Mouse (Mus musculus): Measurements from ENCODE around the gene Trip4. TPM values are rescaled to one million over a fixed set of nuclear protein-coding genes. Genes with fewer than 3 reads are reported as not detected.
A peak's percentile ranks its signal among the peaks of the same experiment; 100 is the strongest.

The Trip4 gene
- polyA plus RNA-seq, 1 experiment, result 3.0 TPM

- Histone ChIP-seq H3K4me3 (ENCODE audit: extremely low read depth, insufficient read depth, insufficient read length) (no peak overlapping the region), H3K27me3 (ENCODE audit: control insufficient read depth, insufficient read depth, low read length) (peaks cover 4% of the 10 kb centered on the region), H3K27ac (ENCODE audit: insufficient read depth, low read length) (no peak overlapping the region), H3K4me1 (ENCODE audit: control insufficient read depth, insufficient read depth, insufficient read length) (no peaks in the 10 kb centered on the region), H3K36me3 (ENCODE audit: control insufficient read depth, insufficient read depth, low read length) (peaks cover 3% of the 10 kb centered on the region)
- no peak for DNase-seq (ENCODE audit: low read depth in 1 of 2, low spot score in 2 of 2)
- WGBS, result 64% methylated on average over 3 of the region's 3 CpGs
- TF ChIP-seq CTCF (IDR thresholded peaks at IDR 0.05; ENCODE audit: extremely low read depth, insufficient read depth, insufficient read length, insufficient replicate concordance), result no peak
- TF ChIP-seq POLR2A (IDR thresholded peaks at IDR 0.05; ENCODE audit: low read depth, low read length), result no peak
These were observed 80.1 kb downstream of the Trip4 start for GRCm38 (mm10) chr9:65828511-65828910.

GRCm38 (mm10) chr9:65828016-65828403 is 80.6 kb downstream of the Trip4 start:
- Histone ChIP-seq H3K4me1 (ENCODE audit: control insufficient read depth, insufficient read depth, insufficient read length) (no peaks in the 10 kb centered on the region), H3K27me3 (ENCODE audit: control insufficient read depth, insufficient read depth, low read length) (peaks cover 4% of the 10 kb centered on the region), H3K36me3 (ENCODE audit: control insufficient read depth, insufficient read depth, low read length) (peaks cover 3% of the 10 kb centered on the region), H3K4me3 (ENCODE audit: extremely low read depth, insufficient read depth, insufficient read length) (peak overlapping the region; percentile 82), H3K27ac (ENCODE audit: insufficient read depth, low read length) (no peak overlapping the region)
- TF ChIP-seq POLR2A (IDR thresholded peaks at IDR 0.05; ENCODE audit: low read depth, low read length) (no peak), CTCF (IDR thresholded peaks at IDR 0.05; ENCODE audit: extremely low read depth, insufficient read depth, insufficient read length, insufficient replicate concordance) (no peak)
- WGBS, result 12% methylated on average over 13 of the region's 13 CpGs
- DNase-seq (ENCODE audit: low read depth in 1 of 2, low spot score in 2 of 2), result no peak

GRCm38 (mm10) chr9:65827344-65828015 is 81.1 kb downstream of the Trip4 start, which contains the start of gene Zfp609:
TSS of gene Zfp609 (minus strand) at chr9:65827564.
- peak within 1 kb of the TSS; percentile 82 for H3K4me3 ChIP-seq (ENCODE audit: extremely low read depth, insufficient read depth, insufficient read length)
- peaks cover 4% of the 10 kb centered on the region for H3K27me3 ChIP-seq (ENCODE audit: control insufficient read depth, insufficient read depth, low read length)
- no peak for TF ChIP-seq POLR2A (IDR thresholded peaks at IDR 0.05; ENCODE audit: low read depth, low read length)
- TF ChIP-seq CTCF (IDR thresholded peaks at IDR 0.05; ENCODE audit: extremely low read depth, insufficient read depth, insufficient read length, insufficient replicate concordance), result no peak
- under 1% methylated on average over 48 of the region's 76 CpGs for WGBS
- peak; percentile 58 to 74 for DNase-seq (ENCODE audit: low read depth in 1 of 2, low spot score in 2 of 2)
- no peaks in the 10 kb centered on the region for H3K4me1 ChIP-seq (ENCODE audit: control insufficient read depth, insufficient read depth, insufficient read length)
- H3K36me3 ChIP-seq (ENCODE audit: control insufficient read depth, insufficient read depth, low read length), result peaks cover under 1% of the 10 kb centered on the region; the same call in 1 of the 2 replicates
- peak within 1 kb of the TSS; percentile 39; the same call in 1 of the 2 replicates for H3K27ac ChIP-seq (ENCODE audit: insufficient read depth, low read length)

GRCm38 (mm10) chr9:65826588-65827343 is 81.8 kb downstream of the Trip4 start:
- peaks cover 4% of the 10 kb centered on the region for H3K27me3 ChIP-seq (ENCODE audit: control insufficient read depth, insufficient read depth, low read length)
- no peaks in the 10 kb centered on the region for H3K36me3 ChIP-seq (ENCODE audit: control insufficient read depth, insufficient read depth, low read length)
- no peaks in the 10 kb centered on the region for H3K4me1 ChIP-seq (ENCODE audit: control insufficient read depth, insufficient read depth, insufficient read length)
- TF ChIP-seq POLR2A (IDR thresholded peaks at IDR 0.05; ENCODE audit: low read depth, low read length) (no peak), CTCF (IDR thresholded peaks at IDR 0.05; ENCODE audit: extremely low read depth, insufficient read depth, insufficient read length, insufficient replicate concordance) (no peak)
- H3K4me3 ChIP-seq (ENCODE audit: extremely low read depth, insufficient read depth, insufficient read length), result peak overlapping the region; percentile 82
- H3K27ac ChIP-seq (ENCODE audit: insufficient read depth, low read length), result peak overlapping the region; percentile 39; the same call in 1 of the 2 replicates
- WGBS, result 3% methylated on average over 31 of the region's 31 CpGs
- peak in 1 of 2 experiments; percentile 16 for DNase-seq (ENCODE audit: low read depth in 1 of 2, low spot score in 2 of 2)

- WGBS, result 36% methylated on average over 4 of the region's 4 CpGs
- Histone ChIP-seq H3K4me3 (ENCODE audit: extremely low read depth, insufficient read depth, insufficient read length) (peak overlapping the region; percentile 1; the same call in 1 of the 2 replicates), H3K27me3 (ENCODE audit: control insufficient read depth, insufficient read depth, low read length) (peaks cover 4% of the 10 kb centered on the region), H3K27ac (ENCODE audit: insufficient read depth, low read length) (no peak overlapping the region), H3K4me1 (ENCODE audit: control insufficient read depth, insufficient read depth, insufficient read length) (no peaks in the 10 kb centered on the region), H3K36me3 (ENCODE audit: control insufficient read depth, insufficient read depth, low read length) (no peaks in the 10 kb centered on the region)
- TF ChIP-seq CTCF (IDR thresholded peaks at IDR 0.05; ENCODE audit: extremely low read depth, insufficient read depth, insufficient read length, insufficient replicate concordance), result no peak
- no peak for TF ChIP-seq POLR2A (IDR thresholded peaks at IDR 0.05; ENCODE audit: low read depth, low read length)
- no peak for DNase-seq (ENCODE audit: low read depth in 1 of 2, low spot score in 2 of 2)
These were observed 82.4 kb downstream of the Trip4 start for GRCm38 (mm10) chr9:65826226-65826587.

- no peak for DNase-seq (ENCODE audit: low read depth in 1 of 2, low spot score in 2 of 2)
- Histone ChIP-seq H3K36me3 (ENCODE audit: control insufficient read depth, insufficient read depth, low read length) (no peaks in the 10 kb centered on the region), H3K27me3 (ENCODE audit: control insufficient read depth, insufficient read depth, low read length) (peaks cover 4% of the 10 kb centered on the region), H3K27ac (ENCODE audit: insufficient read depth, low read length) (no peak overlapping the region), H3K4me1 (ENCODE audit: control insufficient read depth, insufficient read depth, insufficient read length) (no peaks in the 10 kb centered on the region), H3K4me3 (ENCODE audit: extremely low read depth, insufficient read depth, insufficient read length) (no peak overlapping the region)
- 72% methylated on average over 10 of the region's 10 CpGs for WGBS
- TF ChIP-seq CTCF (IDR thresholded peaks at IDR 0.05; ENCODE audit: extremely low read depth, insufficient read depth, insufficient read length, insufficient replicate concordance) (no peak), POLR2A (IDR thresholded peaks at IDR 0.05; ENCODE audit: low read depth, low read length) (no peak)
These were observed 84.7 kb downstream of the Trip4 start for GRCm38 (mm10) chr9:65823716-65824462.

Measured in spleen, adult 2 months (tissue).